Mouse (Mus musculus) G1E (cell line): ENCODE results near the gene Nxpe4.

Source experiments
- CTCF ChIP-seq: IDR thresholded peaks from 2 replicates; pipeline ENCODE4 v1.5.1; 2012; ENCODE audit warnings: low read depth, low read length, inconsistent platforms, mixed read lengths
- GATA1 ChIP-seq: IDR thresholded peaks from 2 replicates; pipeline ENCODE4 v1.6.1; 2012; ENCODE audit warnings: borderline replicate concordance, low read length, inconsistent platforms, mixed read lengths
- GATA2 ChIP-seq: IDR thresholded peaks from 2 replicates; pipeline ENCODE4 v1.6.1; 2012; ENCODE audit warnings: low read depth, low read length, inconsistent platforms, borderline replicate concordance
- POLR2AphosphoS5 ChIP-seq: IDR thresholded peaks from 2 replicates; pipeline ENCODE4 v1.6.1; 2012; ENCODE audit warnings: low read depth, low read length, inconsistent platforms; ENCODE audit not compliant: insufficient replicate concordance

GRCm38 (mm10) chr9:48197458-48197884 is 35.6 kb downstream of the Nxpe4 start:
- TF ChIP-seq GATA1: no peak
- TF ChIP-seq POLR2AphosphoS5: no peak
- no peak for TF ChIP-seq CTCF
- no peak for TF ChIP-seq GATA2
